Mouse (Mus musculus): ENCODE results near the gene Ikbke.
"Not testable (repeated sequence)": the region's sequence is repeated elsewhere in the genome, so short reads cannot be mapped to it uniquely, and the experiment has no call there.

Ikbke gene

DNA sequence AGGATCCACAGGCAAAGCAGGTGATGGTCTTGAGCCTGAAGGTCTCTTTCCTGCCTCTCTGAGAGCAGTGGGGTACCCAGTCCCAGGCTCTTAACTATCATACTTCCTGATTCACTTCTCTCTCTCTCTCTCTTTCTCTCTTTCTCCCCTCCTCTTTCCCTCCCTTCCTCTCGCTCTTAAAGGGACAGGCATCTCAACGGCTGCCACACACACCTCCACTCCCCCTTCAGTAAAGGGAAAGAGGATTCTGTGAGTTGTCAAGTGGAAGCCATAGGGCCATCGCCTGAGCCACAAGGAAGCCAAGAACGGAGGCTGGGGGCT lies at the start of gene Ikbke:
Gene Ikbke, minus strand, starts transcription at position 151 of the 321 bp plus-strand sequence.
- no peak for DNase-seq (ENCODE audit: low spot score in 2 of 2)

DNA sequence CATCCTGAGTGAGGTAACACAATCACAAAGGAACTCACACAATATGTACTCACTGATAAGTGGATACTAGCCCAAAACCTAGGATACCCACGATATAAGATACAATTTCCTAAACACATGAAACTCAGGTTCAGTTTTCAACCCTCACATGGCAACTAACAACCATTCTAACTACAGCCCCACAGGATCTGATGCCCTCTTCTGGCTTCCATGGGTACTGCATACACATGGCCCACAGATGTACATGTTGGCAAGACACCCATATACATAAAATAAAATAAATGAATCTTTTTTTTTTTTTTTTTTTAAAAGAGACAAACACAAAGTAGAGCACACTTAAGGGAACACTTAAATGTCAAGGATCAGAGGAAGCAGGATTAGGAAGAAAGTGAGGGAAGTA lies 49.7 kb upstream of the Ikbke start:
- not testable (repeated sequence) for DNase-seq (ENCODE audit: low spot score in 2 of 2)

DNA sequence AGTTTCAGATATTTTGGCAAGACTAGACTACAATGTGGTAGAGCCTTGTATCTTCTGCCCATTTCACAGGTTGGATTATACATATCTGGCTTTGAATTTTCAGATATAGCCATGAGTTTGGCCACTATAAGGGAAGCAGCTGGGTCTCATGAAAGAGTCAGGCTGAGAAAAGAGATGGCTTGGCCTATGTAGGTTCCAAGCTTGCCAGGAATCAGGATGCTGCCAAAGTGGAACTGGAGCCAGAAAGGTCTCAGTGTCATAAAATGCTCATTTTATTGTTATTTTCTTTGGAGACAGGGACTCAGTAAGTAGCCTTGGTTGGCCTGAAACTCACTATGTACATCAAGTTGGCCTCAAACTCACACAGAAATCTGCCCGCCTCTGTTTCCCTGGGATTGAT lies 47.8 kb upstream of the Ikbke start:
- no peak for DNase-seq (ENCODE audit: low spot score in 2 of 2)

DNA sequence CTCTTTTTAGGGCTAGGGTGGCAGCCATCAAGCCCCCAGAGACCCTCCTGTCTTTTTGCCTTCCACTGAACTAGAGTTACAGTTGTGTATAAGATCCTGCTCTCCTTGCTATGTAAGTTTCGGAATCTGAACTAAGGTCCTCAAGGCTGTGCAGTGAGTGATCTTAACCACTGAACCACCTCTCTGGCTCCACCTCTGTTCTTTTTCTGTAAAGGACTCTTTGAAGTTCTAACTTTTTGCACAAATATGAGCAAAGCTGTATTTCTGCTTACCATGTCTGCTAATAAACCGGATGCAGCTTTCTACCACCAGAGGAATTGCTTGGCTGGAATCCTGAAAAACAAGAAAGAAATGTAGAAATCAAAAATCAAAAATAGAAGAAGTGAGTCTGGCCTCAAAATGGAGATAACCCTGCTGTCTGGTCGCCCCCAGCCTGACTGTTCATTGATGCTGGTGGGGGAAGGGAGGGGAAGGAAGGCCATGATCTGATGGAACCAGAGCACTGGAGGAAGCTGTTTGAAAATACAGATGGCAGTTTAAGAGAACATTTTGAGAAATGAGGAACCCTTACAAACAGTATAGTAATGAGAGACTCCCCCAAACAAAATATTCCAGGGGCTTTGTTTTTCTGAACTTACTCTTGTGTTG lies 45.5 kb upstream of the Ikbke start:
- no peak for DNase-seq (ENCODE audit: low spot score in 2 of 2)

DNA sequence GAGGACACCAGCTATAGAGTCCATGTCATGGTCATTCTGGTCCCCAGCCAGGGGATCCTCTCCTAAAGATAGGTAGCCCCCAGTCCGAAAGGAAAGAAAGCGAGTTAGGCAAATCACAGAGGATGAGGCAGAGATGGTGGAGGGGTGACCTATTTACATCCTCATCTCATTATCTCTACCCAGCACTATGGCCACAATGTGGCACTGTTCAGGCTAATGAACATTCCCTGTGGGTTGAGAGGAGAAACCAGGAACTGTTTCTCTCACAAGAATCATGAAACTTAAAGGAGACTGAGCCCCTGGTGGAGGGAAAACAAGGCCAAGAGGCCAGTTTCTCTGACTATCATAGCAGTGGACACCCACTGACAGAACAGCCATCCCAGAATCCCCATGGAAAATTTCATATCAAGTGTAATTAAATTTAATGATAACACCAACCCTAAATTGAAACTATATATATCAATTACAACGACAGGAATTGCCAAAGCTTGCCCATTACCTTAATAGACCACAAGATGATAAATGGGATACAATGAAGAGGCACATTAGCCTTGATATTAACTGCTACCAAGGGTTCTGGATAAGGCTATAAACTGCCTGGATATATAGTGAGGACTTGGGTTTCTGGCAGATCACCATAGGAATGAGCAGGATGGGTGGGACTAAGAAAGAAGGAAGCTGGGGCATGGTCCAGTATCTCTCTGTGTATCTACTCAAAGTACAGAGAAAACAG lies 40.4 kb upstream of the Ikbke start:
- DNase-seq (ENCODE audit: low spot score in 2 of 2): no peak

DNA sequence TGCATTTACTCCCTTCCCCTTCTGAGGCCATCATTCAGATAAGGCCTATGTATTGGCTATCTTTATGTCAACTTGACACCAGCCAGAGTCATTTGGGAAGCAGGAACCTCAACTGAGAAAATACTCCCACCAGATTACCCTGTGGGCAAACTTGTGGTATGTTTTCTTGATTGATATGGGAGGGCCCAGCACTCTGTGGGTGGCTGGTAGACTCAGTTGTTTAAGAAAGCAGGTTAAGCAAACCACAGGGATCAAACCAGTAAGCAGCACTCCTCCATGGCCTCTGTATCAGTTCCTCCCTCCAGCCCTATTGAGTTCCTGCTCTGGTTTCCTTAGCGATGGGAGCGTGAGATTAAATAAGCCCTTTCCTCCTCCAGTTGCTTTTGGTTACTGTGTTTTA lies 39.0 kb upstream of the Ikbke start:
- no peak for DNase-seq (ENCODE audit: low spot score in 2 of 2)

DNA sequence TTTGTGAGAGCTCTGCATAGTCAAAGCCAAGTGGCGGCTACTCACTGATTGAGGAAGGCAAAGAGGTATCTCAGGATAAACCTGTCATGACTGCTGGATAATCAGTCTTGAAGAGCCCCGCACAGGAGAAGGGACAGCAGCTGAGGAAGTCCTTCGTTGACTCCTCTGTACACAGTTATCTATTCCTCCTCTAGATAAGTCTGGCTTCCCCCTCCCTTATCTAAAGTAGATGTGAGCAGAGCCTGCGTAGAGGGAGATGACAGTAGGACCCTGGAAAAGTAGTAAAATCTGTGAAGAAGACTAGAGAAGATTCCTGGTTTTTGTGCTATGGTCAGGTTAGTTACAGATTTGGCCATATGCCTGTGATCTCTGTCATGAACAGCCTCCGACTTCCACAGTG lies 38.2 kb upstream of the Ikbke start:
- no peak for DNase-seq (ENCODE audit: low spot score in 2 of 2)

DNA sequence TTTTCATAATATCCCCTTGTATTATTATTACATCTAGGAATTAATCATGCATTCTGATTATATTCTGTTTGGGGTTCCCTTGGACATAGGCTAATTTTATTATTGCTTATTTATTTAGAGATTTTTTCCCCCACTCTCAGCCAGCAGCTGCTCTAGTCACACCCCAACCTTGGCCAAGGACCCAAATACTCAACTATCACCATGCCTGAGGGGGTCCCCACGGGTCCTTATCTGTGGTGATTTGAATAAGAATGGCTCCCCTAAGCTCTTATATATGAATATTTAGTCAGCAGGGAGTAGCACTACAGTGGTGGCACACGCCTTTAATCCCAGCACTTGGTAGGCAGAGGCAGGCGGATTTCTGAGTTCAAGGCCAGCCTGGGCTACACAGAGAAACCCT lies 31.9 kb upstream of the Ikbke start:
- DNase-seq (ENCODE audit: low spot score in 2 of 2): no peak

DNA sequence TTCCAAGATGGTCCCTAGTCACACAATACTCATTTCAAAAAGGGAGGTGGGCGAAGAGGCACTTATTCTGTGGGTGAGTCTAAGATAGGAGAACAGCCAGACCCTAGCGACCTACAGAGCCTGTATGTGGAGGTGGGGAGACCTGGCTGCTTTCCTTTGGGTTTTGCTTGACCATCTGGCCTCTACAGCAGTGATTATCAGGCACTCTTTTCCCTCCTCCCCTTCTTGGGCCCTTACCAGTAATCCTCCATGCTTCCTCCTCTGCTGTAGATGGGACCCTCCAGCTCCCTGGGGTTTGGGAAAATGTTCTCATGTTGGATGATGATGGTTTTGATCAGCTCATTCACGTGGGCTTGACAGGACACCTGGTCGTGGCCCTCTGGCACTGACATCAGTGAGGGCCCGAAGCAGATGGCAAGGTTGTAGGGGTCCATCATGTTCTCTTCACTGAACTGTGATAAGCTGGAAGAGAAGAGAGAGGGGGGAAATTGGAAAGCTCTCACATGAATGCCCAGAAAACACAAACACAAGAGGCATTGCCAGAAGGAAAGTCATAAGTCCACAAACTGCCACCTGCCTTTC lies 30.9 kb upstream of the Ikbke start:
- DNase-seq (ENCODE audit: low spot score in 2 of 2): peak in 1 of 2 experiments; percentile 80

DNA sequence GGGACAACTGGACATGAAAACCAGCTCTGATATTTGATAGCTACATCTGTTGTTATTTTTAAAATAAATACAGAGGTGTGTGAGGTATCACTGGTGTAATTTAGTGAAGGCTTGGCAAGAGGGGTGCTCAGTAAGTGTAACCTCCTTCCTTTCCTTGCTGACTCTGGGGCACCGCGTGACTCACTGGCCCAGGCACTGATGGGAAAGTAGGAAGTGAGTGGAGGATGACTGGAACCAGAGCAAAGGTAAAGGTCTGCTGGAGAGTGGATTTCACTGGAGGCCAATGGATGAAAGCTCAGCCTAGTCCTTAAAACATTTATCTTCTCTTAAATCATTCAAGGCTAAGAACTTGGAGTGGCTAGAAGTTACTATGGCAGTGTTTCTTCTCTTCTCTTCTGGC lies 21.3 kb upstream of the Ikbke start:
- no peak for DNase-seq (ENCODE audit: low spot score in 2 of 2)

DNA sequence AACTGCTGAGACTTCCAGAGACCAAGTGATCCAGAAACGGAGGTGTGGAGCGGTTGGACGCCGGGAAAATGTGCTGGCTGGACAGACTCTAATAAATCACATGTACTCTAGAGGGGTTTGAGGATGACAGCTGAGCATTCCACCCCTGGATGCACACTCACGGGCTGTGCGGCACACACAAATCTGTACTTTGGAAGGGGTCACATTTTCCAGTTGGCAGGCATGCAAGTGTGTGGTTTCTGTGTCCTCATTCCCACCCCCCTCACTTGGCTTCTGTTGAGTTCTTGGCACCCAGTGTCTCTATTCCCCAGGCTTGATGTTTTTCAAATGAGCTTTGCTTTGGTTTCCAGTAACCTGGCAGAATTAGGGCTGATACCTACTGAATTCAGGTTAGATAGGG lies 20.4 kb upstream of the Ikbke start:
- DNase-seq (ENCODE audit: low spot score in 2 of 2): peak in 1 of 2 experiments; percentile 66

DNA sequence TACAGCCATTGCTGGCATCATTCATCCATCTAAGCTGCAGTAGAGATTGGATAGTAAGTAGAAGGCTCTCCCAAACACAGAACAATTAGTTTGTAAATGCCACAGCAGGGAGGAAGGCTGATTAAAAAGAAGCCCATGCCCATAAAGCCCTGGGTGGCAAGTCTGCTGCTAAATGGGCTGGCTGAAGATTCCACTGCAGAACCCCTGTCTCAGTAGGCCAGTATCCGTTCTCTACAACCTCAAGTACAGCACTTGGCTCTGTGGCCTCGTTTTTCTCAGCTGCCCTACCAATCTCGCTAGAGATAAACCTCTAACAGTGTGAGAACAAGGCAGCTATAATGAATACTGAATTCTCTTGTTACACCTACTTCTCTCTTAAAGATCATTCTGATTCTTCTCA lies 19.8 kb upstream of the Ikbke start:
- DNase-seq (ENCODE audit: low spot score in 2 of 2): no peak

DNA sequence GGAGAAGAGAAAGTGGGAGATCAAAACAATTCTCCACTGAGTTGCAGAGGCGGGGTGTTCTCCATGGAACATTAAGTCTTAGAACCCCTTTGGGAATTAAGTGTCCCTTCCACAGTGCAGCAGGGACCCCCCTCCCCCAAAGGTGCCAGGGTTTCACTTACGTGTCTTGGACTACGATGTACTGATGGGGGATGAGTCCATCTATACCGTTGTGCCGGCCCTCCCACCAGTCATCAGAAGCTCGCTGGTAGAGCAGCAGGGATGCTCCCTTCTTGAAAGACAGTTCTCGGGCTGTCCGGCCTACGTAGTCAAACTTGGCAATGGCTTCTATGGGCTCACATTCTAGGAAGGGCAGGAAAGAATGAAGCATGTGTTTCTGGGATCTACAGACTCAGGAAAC lies 18.8 kb upstream of the Ikbke start:
- DNase-seq (ENCODE audit: low spot score in 2 of 2): peak in 1 of 2 experiments; percentile 8

DNA sequence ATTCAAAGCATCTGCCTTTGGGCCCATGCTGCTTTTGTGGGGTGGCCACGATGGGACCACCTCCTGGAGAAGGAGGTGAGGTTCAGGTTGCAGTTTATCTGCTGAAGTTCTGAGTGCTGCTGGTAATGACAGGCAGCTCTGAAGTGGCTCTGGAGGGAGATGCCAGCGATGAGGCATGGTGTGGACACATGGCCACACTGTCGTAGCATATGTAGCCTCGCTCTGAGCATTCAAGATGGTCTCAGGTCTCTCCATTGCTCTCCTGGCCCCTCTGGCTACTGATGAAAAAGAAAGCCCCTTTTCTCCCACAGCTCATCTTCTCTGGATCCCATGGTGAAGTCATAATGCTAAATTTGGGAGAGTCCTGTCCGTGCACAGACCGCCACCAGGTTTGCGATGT lies 17.3 kb upstream of the Ikbke start:
- DNase-seq (ENCODE audit: low spot score in 2 of 2): peak in 1 of 2 experiments; percentile 14

DNA sequence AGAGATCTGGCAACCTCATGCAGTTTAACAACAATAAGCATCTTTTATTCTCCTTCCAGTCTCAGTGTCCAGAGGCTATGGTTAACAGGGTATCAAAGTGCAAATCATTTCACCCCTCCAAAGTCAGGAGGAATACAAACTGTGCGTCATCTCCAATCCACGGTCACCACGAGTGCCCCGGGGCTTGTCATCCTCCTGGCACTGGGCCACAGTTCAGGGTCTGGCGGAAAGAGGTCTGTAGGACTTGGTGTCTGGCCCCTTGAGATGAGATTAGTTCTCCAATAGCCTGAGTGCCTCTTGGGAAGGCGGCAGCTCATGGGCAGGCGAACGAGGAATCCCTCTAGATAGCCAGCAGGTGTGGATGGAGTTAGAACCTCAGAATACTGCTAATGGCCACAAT lies 15.8 kb upstream of the Ikbke start:
- peak in 1 of 2 experiments; percentile 60 for DNase-seq (ENCODE audit: low spot score in 2 of 2)

DNA sequence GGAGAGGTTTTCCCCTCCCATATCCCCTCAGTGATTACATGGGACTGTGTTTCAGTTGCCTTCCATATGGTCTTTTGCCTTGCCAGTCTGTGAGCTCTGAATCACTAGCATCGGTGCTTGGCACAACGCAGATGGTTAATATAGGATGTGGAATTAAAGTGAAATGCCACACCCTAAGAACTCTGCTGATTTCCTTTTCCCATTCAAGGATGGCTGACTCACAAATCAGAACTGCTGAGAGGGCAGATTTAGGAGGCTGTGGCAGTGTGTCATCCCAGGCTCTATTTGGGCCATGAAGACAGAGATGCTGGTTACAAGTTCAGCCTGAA lies 14.5 kb upstream of the Ikbke start:
- no peak for DNase-seq (ENCODE audit: low spot score in 2 of 2)

DNA sequence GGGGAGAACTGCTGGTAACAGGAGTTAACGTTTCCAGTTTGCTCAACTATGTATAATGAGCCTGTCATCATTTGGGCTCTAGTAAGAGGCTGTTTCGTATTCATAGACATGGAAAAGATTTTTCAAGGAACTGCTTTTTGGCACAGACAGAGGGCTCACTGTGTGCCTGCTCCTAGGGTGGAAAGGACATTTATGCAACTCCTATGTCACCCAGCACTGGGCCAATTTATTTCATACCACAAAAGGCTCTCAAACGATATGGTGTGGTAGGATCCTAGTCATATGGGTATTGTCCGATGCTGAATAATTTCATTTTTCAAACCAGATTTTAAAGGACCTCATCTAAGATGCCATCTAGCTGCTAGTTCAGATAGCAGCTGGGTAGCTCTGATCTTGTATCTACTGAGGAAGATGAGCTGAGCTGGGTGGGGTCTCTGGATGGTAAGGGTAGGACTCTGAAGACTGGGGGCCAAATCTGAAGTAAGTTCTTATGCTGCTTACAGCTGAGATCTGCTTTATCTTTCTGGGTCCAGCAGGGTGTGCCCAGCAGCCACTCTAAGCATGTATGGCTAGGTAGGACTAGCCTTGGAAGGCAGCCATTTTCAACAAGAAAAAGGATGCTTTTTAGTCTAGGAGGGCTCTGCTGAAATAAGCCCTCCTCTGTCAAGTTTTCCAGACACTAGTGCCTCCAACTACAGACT lies 14.0 kb upstream of the Ikbke start:
- DNase-seq (ENCODE audit: low spot score in 2 of 2): no peak

DNA sequence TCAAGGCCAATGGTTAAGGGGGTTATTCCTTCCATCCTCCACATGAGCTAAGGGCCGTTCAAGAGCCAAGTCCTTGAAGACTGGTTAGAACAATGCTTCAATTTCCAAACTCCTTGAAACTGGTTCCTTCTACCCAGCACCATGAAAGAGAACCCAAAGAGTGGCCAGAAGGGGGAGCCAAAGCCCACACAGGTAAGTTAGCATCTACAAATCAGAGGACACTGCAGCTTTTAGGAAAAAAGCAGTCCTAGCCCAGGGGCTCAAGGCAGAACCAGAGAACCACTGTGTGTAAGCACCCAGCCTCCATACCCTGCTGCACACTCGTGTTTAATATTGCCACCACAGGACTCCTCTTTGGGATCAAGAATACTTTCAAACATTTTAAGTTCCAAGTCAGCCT lies 11.2 kb upstream of the Ikbke start:
- DNase-seq (ENCODE audit: low spot score in 2 of 2): peak in 1 of 2 experiments; percentile 64

DNA sequence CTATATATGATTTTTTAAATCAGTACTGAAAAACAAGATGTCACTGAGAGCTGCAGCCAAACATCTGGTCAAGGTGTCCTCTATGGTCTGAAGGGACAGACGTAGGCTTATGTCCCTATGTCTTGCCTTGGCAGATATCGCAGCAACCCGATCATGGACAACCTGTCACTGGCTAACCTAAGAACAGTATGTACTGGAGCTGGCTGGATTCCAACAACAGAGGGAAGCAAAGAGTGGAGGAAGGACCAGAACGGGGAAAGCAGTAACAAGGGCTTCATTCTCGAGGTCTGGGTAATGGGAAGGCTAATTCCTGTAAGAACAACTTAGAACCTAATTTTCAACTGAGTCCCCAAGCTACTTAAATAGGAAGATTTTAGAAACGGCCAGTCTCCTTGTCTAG lies 9.5 kb upstream of the Ikbke start:
- DNase-seq (ENCODE audit: low spot score in 2 of 2): no peak

DNA sequence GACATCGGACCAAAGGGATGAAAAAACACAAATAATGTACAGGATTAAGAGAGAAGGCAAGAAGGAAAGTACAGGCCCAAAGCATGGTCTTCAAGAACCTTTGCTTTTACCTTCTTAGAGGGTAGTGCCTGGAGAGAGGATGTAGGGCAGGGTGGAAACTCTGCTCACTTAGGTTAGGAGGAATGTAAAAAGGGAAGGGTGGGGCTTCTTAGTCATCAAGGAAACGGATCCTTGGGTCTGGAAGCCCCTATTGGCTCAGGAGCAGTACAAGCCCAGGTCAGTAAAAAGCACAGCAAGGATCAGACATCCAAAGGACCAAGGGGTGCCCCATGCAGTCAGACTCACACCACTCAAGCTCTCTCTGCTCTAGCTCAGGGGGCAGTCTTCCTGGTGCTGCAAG lies 7.9 kb upstream of the Ikbke start:
- no peak for DNase-seq (ENCODE audit: low spot score in 2 of 2)

DNA sequence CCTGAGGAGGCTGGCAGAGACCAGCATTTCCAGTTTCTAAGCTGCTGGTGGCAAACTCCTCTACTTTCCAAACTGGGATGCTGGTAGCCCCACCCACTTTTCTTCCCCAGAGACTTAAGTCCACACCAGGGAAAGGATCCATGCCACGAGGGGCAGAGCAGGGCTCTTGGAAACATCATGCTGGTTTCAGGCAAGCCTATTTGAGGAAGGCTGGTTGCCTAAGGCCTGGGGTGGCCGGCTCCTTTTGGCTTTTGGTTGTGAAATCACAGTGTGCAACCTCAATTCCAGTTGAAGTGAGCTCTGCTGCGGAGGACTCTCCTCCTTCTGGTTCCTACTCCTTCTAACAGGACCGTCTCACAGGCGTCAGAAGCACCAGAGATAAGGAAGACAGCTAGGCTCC lies 7.4 kb upstream of the Ikbke start:
- DNase-seq (ENCODE audit: low spot score in 2 of 2): no peak

DNA sequence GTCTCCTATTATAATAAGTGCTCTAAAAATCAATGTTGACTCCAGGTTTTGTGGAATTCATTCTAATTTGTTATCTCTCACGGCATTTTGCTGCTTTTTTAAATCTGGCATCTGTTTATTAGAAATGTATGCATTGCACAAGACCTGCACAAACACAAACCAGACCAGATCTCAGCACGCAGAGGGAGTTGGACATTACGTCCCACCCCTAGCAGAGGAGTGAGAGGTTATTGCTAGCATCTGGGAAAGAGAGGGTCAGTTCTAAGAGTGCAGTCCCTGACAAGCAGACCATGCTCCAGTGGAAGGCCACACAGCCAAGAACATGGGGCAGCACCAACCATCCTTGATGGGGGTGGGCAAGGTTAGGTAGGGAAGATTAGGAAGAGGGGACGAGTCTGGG lies 5.2 kb upstream of the Ikbke start:
- DNase-seq (ENCODE audit: low spot score in 2 of 2): no peak

DNA sequence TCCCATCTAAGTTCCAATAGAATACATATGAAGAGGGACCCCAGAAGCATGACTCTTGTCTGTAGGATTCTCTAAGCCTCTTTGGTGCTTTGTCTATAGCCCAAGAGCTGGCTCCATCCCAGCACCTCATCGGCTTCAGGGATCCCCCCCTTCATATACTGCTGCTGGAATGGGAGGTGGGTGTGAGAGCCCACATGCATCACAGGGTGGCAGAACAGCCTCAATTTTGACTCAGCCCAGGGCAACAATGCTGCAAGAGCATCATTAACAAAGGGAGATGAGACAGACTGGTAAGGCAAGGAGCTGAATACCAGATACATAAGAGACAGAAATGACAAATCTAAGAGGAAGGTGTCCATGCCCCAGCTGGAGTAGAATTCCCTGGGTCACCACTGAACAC lies 4.8 kb upstream of the Ikbke start:
- DNase-seq (ENCODE audit: low spot score in 2 of 2): no peak
